Mouse (Mus musculus): Measurements from ENCODE around the gene Gm26938. TPM values are rescaled to one million over a fixed set of nuclear protein-coding genes. Genes with fewer than 3 reads are reported as not detected.

Gm26938 gene
- polyA plus RNA-seq, 1 experiment = not detected

- Histone ChIP-seq H3K9ac (ENCODE audit: low read depth, poor library complexity, severe bottlenecking) (no peak overlapping the region), H3K27me3 (ENCODE audit: control insufficient read depth, insufficient read depth, low read length, poor library complexity, severe bottlenecking) (no peaks in the 10 kb centered on the region), H3K27ac (ENCODE audit: insufficient read depth, low read length) (no peak overlapping the region), H3K4me3 (ENCODE audit: low read depth, low read length) (no peak overlapping the region), H3K4me1 (ENCODE audit: control insufficient read depth, insufficient read depth, low read length) (no peaks in the 10 kb centered on the region), H3K36me3 (ENCODE audit: control insufficient read depth, insufficient read depth, low read length, poor library complexity, severe bottlenecking) (no peaks in the 10 kb centered on the region), H3K9me3 (replicated peaks; ENCODE audit: control insufficient read depth, insufficient read depth, low read length, poor library complexity, severe bottlenecking) (no peaks in the 10 kb centered on the region)
- TF ChIP-seq POLR2A (IDR thresholded peaks at IDR 0.05; ENCODE audit: insufficient read depth, low read length) (no peak), CTCF (IDR thresholded peaks at IDR 0.05; ENCODE audit: low read depth, low read length) (no peak), EP300 (IDR thresholded peaks at IDR 0.05; ENCODE audit: insufficient read depth, low read depth, low read length) (no peak)
Measured at GRCm38 (mm10) chr5:139849626-139850320, 23.6 kb upstream of the Gm26938 start.

- Histone ChIP-seq H3K36me3 (ENCODE audit: control insufficient read depth, insufficient read depth, low read length, poor library complexity, severe bottlenecking) (no peaks in the 10 kb centered on the region), H3K9me3 (replicated peaks; ENCODE audit: control insufficient read depth, insufficient read depth, low read length, poor library complexity, severe bottlenecking) (no peaks in the 10 kb centered on the region), H3K27me3 (ENCODE audit: control insufficient read depth, insufficient read depth, low read length, poor library complexity, severe bottlenecking) (no peaks in the 10 kb centered on the region), H3K4me1 (ENCODE audit: control insufficient read depth, insufficient read depth, low read length) (no peaks in the 10 kb centered on the region), H3K9ac (ENCODE audit: low read depth, poor library complexity, severe bottlenecking) (no peak overlapping the region), H3K4me3 (ENCODE audit: low read depth, low read length) (no peak overlapping the region), H3K27ac (ENCODE audit: insufficient read depth, low read length) (no peak overlapping the region)
- TF ChIP-seq POLR2A (IDR thresholded peaks at IDR 0.05; ENCODE audit: insufficient read depth, low read length) (no peak), EP300 (IDR thresholded peaks at IDR 0.05; ENCODE audit: insufficient read depth, low read depth, low read length) (no peak), CTCF (IDR thresholded peaks at IDR 0.05; ENCODE audit: low read depth, low read length) (no peak)
Measured at GRCm38 (mm10) chr5:139839142-139839541, 12.9 kb upstream of the Gm26938 start.

- no peak for TF ChIP-seq POLR2A (IDR thresholded peaks at IDR 0.05; ENCODE audit: insufficient read depth, low read length)
- TF ChIP-seq EP300 (IDR thresholded peaks at IDR 0.05; ENCODE audit: insufficient read depth, low read depth, low read length) = no peak
- TF ChIP-seq CTCF (IDR thresholded peaks at IDR 0.05; ENCODE audit: low read depth, low read length) = no peak
- Histone ChIP-seq H3K4me1 (ENCODE audit: control insufficient read depth, insufficient read depth, low read length) (no peaks in the 10 kb centered on the region), H3K27me3 (ENCODE audit: control insufficient read depth, insufficient read depth, low read length, poor library complexity, severe bottlenecking) (no peaks in the 10 kb centered on the region), H3K36me3 (ENCODE audit: control insufficient read depth, insufficient read depth, low read length, poor library complexity, severe bottlenecking) (no peaks in the 10 kb centered on the region), H3K4me3 (ENCODE audit: low read depth, low read length) (no peak overlapping the region), H3K9me3 (replicated peaks; ENCODE audit: control insufficient read depth, insufficient read depth, low read length, poor library complexity, severe bottlenecking) (no peaks in the 10 kb centered on the region), H3K27ac (ENCODE audit: insufficient read depth, low read length) (no peak overlapping the region), H3K9ac (ENCODE audit: low read depth, poor library complexity, severe bottlenecking) (no peak overlapping the region)
Measured at GRCm38 (mm10) chr5:139838476-139838892, 12.3 kb upstream of the Gm26938 start.

GRCm38 (mm10) chr5:139835706-139836105, 9.5 kb upstream of the Gm26938 start:
- TF ChIP-seq EP300 (IDR thresholded peaks at IDR 0.05; ENCODE audit: insufficient read depth, low read depth, low read length) (no peak), CTCF (IDR thresholded peaks at IDR 0.05; ENCODE audit: low read depth, low read length) (no peak), POLR2A (IDR thresholded peaks at IDR 0.05; ENCODE audit: insufficient read depth, low read length) (no peak)
- no peak overlapping the region for H3K9ac ChIP-seq (ENCODE audit: low read depth, poor library complexity, severe bottlenecking)
- H3K36me3 ChIP-seq (ENCODE audit: control insufficient read depth, insufficient read depth, low read length, poor library complexity, severe bottlenecking) = no peaks in the 10 kb centered on the region
- H3K27ac ChIP-seq (ENCODE audit: insufficient read depth, low read length) = no peak overlapping the region
- no peaks in the 10 kb centered on the region for H3K4me1 ChIP-seq (ENCODE audit: control insufficient read depth, insufficient read depth, low read length)
- H3K27me3 ChIP-seq (ENCODE audit: control insufficient read depth, insufficient read depth, low read length, poor library complexity, severe bottlenecking) = no peaks in the 10 kb centered on the region
- no peaks in the 10 kb centered on the region for H3K9me3 ChIP-seq (replicated peaks; ENCODE audit: control insufficient read depth, insufficient read depth, low read length, poor library complexity, severe bottlenecking)
- H3K4me3 ChIP-seq (ENCODE audit: low read depth, low read length) = no peak overlapping the region

- Histone ChIP-seq H3K27me3 (ENCODE audit: control insufficient read depth, insufficient read depth, low read length, poor library complexity, severe bottlenecking) (no peaks in the 10 kb centered on the region), H3K9ac (ENCODE audit: low read depth, poor library complexity, severe bottlenecking) (no peak overlapping the region), H3K9me3 (replicated peaks; ENCODE audit: control insufficient read depth, insufficient read depth, low read length, poor library complexity, severe bottlenecking) (no peaks in the 10 kb centered on the region), H3K27ac (ENCODE audit: insufficient read depth, low read length) (no peak overlapping the region), H3K4me1 (ENCODE audit: control insufficient read depth, insufficient read depth, low read length) (no peaks in the 10 kb centered on the region), H3K36me3 (ENCODE audit: control insufficient read depth, insufficient read depth, low read length, poor library complexity, severe bottlenecking) (no peaks in the 10 kb centered on the region), H3K4me3 (ENCODE audit: low read depth, low read length) (no peak overlapping the region)
- TF ChIP-seq EP300 (IDR thresholded peaks at IDR 0.05; ENCODE audit: insufficient read depth, low read depth, low read length) (no peak), POLR2A (IDR thresholded peaks at IDR 0.05; ENCODE audit: insufficient read depth, low read length) (no peak), CTCF (IDR thresholded peaks at IDR 0.05; ENCODE audit: low read depth, low read length) (no peak)
Measured at GRCm38 (mm10) chr5:139832125-139832524, 5.9 kb upstream of the Gm26938 start.

GRCm38 (mm10) chr5:139830734-139831133, 4.5 kb upstream of the Gm26938 start:
- Histone ChIP-seq H3K9me3 (replicated peaks; ENCODE audit: control insufficient read depth, insufficient read depth, low read length, poor library complexity, severe bottlenecking) (no peaks in the 10 kb centered on the region), H3K27me3 (ENCODE audit: control insufficient read depth, insufficient read depth, low read length, poor library complexity, severe bottlenecking) (no peaks in the 10 kb centered on the region), H3K4me3 (ENCODE audit: low read depth, low read length) (no peak overlapping the region; the same call in 1 of the 2 replicates), H3K36me3 (ENCODE audit: control insufficient read depth, insufficient read depth, low read length, poor library complexity, severe bottlenecking) (no peaks in the 10 kb centered on the region), H3K4me1 (ENCODE audit: control insufficient read depth, insufficient read depth, low read length) (no peaks in the 10 kb centered on the region), H3K27ac (ENCODE audit: insufficient read depth, low read length) (no peak overlapping the region), H3K9ac (ENCODE audit: low read depth, poor library complexity, severe bottlenecking) (no peak overlapping the region)
- TF ChIP-seq EP300 (IDR thresholded peaks at IDR 0.05; ENCODE audit: insufficient read depth, low read depth, low read length) (no peak), POLR2A (IDR thresholded peaks at IDR 0.05; ENCODE audit: insufficient read depth, low read length) (no peak), CTCF (IDR thresholded peaks at IDR 0.05; ENCODE audit: low read depth, low read length) (no peak)
